Mouse (Mus musculus): ENCODE measurements around the gene Pctp. TPM values are rescaled to one million over a fixed set of nuclear protein-coding genes. Genes with fewer than 3 reads are reported as not detected.

Pctp gene
- 1 to 10 TPM in 25 of 26 experiments, under 1 TPM in 1; 0.73 to 8.5 (median 5.3) TPM for total RNA-seq (2018; cell fraction: chromatin; rRNA removed)
- total RNA-seq (2018; cell fraction: cytosol; rRNA removed) = 10 to 100 TPM; 19.5 to 32.1 (median 26.4) TPM
- total RNA-seq (2018; cell fraction: nucleus; rRNA removed) = 10 to 100 TPM in 12 of 26 experiments, 1 to 10 TPM in 14; 2.4 to 19.8 (median 8.2) TPM
- polyA plus RNA-seq (2018) = 20.6 to 43.1 TPM (median 33.6 TPM) in 3 replicates

- Histone ChIP-seq H3K79me2 (ENCODE audit: inconsistent target) (peaks cover 21% of the 10 kb centered on the region; the same call in 1 of the 2 replicates), H3K36me3 (ENCODE audit: inconsistent target) (no peaks in the 10 kb centered on the region), H3K27ac (peak within 1 kb of the TSS; percentile 34), H3K4me3 (ENCODE audit: inconsistent target) (peak within 1 kb of the TSS; percentile 92)
- WGBS (ENCODE audit: missing documents) = 6% methylated on average over 35 of the region's 35 CpGs
Observed at GRCm38 (mm10) chr11:90002231-90002986, at the start of gene Pctp. Pctp (minus strand) TSS chr11:90002894.

GRCm38 (mm10) chr11:90050016-90050415 is 47.3 kb upstream of the Pctp start:
- no peak overlapping the region for H3K27ac ChIP-seq
- WGBS (ENCODE audit: missing documents) = 92% methylated on average over 7 of the region's 7 CpGs
- H3K79me2 ChIP-seq (ENCODE audit: inconsistent target) = no peaks in the 10 kb centered on the region
- H3K4me3 ChIP-seq (ENCODE audit: inconsistent target) = no peak overlapping the region
- no peaks in the 10 kb centered on the region for H3K36me3 ChIP-seq (ENCODE audit: inconsistent target)

- Histone ChIP-seq H3K27ac (no peak overlapping the region), H3K79me2 (ENCODE audit: inconsistent target) (no peaks in the 10 kb centered on the region), H3K36me3 (ENCODE audit: inconsistent target) (no peaks in the 10 kb centered on the region), H3K4me3 (ENCODE audit: inconsistent target) (no peak overlapping the region)
- 91% methylated on average over 9 of the region's 9 CpGs for WGBS (ENCODE audit: missing documents)
Observed at GRCm38 (mm10) chr11:90047271-90047670, 44.6 kb upstream of the Pctp start.

- no peaks in the 10 kb centered on the region for H3K79me2 ChIP-seq (ENCODE audit: inconsistent target)
- H3K36me3 ChIP-seq (ENCODE audit: inconsistent target) = no peaks in the 10 kb centered on the region
- H3K27ac ChIP-seq = no peak overlapping the region
- WGBS (ENCODE audit: missing documents) = 48% methylated on average over 7 of the region's 7 CpGs
- no peak overlapping the region for H3K4me3 ChIP-seq (ENCODE audit: inconsistent target)
Observed at GRCm38 (mm10) chr11:90046211-90046610, 43.5 kb upstream of the Pctp start.

GRCm38 (mm10) chr11:90044459-90044858 is 41.8 kb upstream of the Pctp start:
- no peaks in the 10 kb centered on the region for H3K79me2 ChIP-seq (ENCODE audit: inconsistent target)
- no peaks in the 10 kb centered on the region for H3K36me3 ChIP-seq (ENCODE audit: inconsistent target)
- no peak overlapping the region for H3K4me3 ChIP-seq (ENCODE audit: inconsistent target)
- 98% methylated on average over 4 of the region's 4 CpGs for WGBS (ENCODE audit: missing documents)
- no peak overlapping the region for H3K27ac ChIP-seq

GRCm38 (mm10) chr11:90038022-90038421 is 35.3 kb upstream of the Pctp start:
- no peak overlapping the region for H3K27ac ChIP-seq
- H3K36me3 ChIP-seq (ENCODE audit: inconsistent target) = no peaks in the 10 kb centered on the region
- WGBS (ENCODE audit: missing documents) = 29% methylated on average over 5 of the region's 5 CpGs
- no peak overlapping the region for H3K4me3 ChIP-seq (ENCODE audit: inconsistent target)
- no peaks in the 10 kb centered on the region for H3K79me2 ChIP-seq (ENCODE audit: inconsistent target)

- Histone ChIP-seq H3K27ac (no peak overlapping the region), H3K4me3 (ENCODE audit: inconsistent target) (no peak overlapping the region), H3K36me3 (ENCODE audit: inconsistent target) (no peaks in the 10 kb centered on the region), H3K79me2 (ENCODE audit: inconsistent target) (no peaks in the 10 kb centered on the region)
- WGBS (ENCODE audit: missing documents) = 93% methylated on average over 4 of the region's 4 CpGs
Observed at GRCm38 (mm10) chr11:90036416-90036815, 33.7 kb upstream of the Pctp start.

GRCm38 (mm10) chr11:90035532-90035931 is 32.8 kb upstream of the Pctp start:
- no peak overlapping the region for H3K4me3 ChIP-seq (ENCODE audit: inconsistent target)
- H3K79me2 ChIP-seq (ENCODE audit: inconsistent target) = no peaks in the 10 kb centered on the region
- WGBS (ENCODE audit: missing documents) = 91% methylated on average over 14 of the region's 14 CpGs
- no peak overlapping the region for H3K27ac ChIP-seq
- no peaks in the 10 kb centered on the region for H3K36me3 ChIP-seq (ENCODE audit: inconsistent target)

GRCm38 (mm10) chr11:90034646-90035045 is 32.0 kb upstream of the Pctp start:
- 88% methylated on average over 12 of the region's 12 CpGs for WGBS (ENCODE audit: missing documents)
- H3K27ac ChIP-seq = no peak overlapping the region

GRCm38 (mm10) chr11:90033442-90033841 is 30.7 kb upstream of the Pctp start:
- H3K79me2 ChIP-seq (ENCODE audit: inconsistent target) = no peaks in the 10 kb centered on the region
- no peak overlapping the region for H3K4me3 ChIP-seq (ENCODE audit: inconsistent target)
- no peaks in the 10 kb centered on the region for H3K36me3 ChIP-seq (ENCODE audit: inconsistent target)
- 86% methylated on average over 5 of the region's 5 CpGs for WGBS (ENCODE audit: missing documents)
- no peak overlapping the region for H3K27ac ChIP-seq

More at GRCm38 (mm10) chr11:90034646-90035045, 32.0 kb upstream of the Pctp start:
- H3K79me2 ChIP-seq (ENCODE audit: inconsistent target) = no peaks in the 10 kb centered on the region
- no peaks in the 10 kb centered on the region for H3K36me3 ChIP-seq (ENCODE audit: inconsistent target)
- no peak overlapping the region for H3K4me3 ChIP-seq (ENCODE audit: inconsistent target)

- H3K36me3 ChIP-seq (ENCODE audit: inconsistent target) = no peaks in the 10 kb centered on the region
- no peaks in the 10 kb centered on the region for H3K79me2 ChIP-seq (ENCODE audit: inconsistent target)
- no peak overlapping the region for H3K27ac ChIP-seq
- 70% methylated on average over 8 of the region's 8 CpGs for WGBS (ENCODE audit: missing documents)
- no peak overlapping the region for H3K4me3 ChIP-seq (ENCODE audit: inconsistent target)
Observed at GRCm38 (mm10) chr11:90032807-90033206, 30.1 kb upstream of the Pctp start.

GRCm38 (mm10) chr11:90031076-90031475 is 28.4 kb upstream of the Pctp start:
- H3K79me2 ChIP-seq (ENCODE audit: inconsistent target) = no peaks in the 10 kb centered on the region
- WGBS (ENCODE audit: missing documents) = 60% methylated on average over 7 of the region's 7 CpGs
- no peak overlapping the region for H3K27ac ChIP-seq
- H3K4me3 ChIP-seq (ENCODE audit: inconsistent target) = no peak overlapping the region
- no peaks in the 10 kb centered on the region for H3K36me3 ChIP-seq (ENCODE audit: inconsistent target)

GRCm38 (mm10) chr11:90030557-90030956 is 27.9 kb upstream of the Pctp start:
- WGBS (ENCODE audit: missing documents) = 8% methylated on average over 14 of the region's 15 CpGs
- Histone ChIP-seq H3K27ac (no peak overlapping the region), H3K4me3 (ENCODE audit: inconsistent target) (peak overlapping the region; percentile 36; the same call in 1 of the 2 replicates), H3K79me2 (ENCODE audit: inconsistent target) (no peaks in the 10 kb centered on the region), H3K36me3 (ENCODE audit: inconsistent target) (no peaks in the 10 kb centered on the region)

- Histone ChIP-seq H3K27ac (peak within 1 kb of the TSS; percentile 21), H3K36me3 (ENCODE audit: inconsistent target) (no peaks in the 10 kb centered on the region), H3K79me2 (ENCODE audit: inconsistent target) (no peaks in the 10 kb centered on the region), H3K4me3 (ENCODE audit: inconsistent target) (peak within 1 kb of the TSS; percentile 36)
- 22% methylated on average over 12 of the region's 13 CpGs for WGBS (ENCODE audit: missing documents)
Observed at GRCm38 (mm10) chr11:90029841-90030398, 27.2 kb upstream of the Pctp start, which contains the start of gene Tmem100. Tmem100 (plus strand) TSS chr11:90030348.

GRCm38 (mm10) chr11:90029354-90029753 is 26.7 kb upstream of the Pctp start:
- Histone ChIP-seq H3K4me3 (ENCODE audit: inconsistent target) (peak overlapping the region; percentile 36), H3K79me2 (ENCODE audit: inconsistent target) (no peaks in the 10 kb centered on the region), H3K36me3 (ENCODE audit: inconsistent target) (no peaks in the 10 kb centered on the region), H3K27ac (peak overlapping the region; percentile 21)
- 5% methylated on average over 10 of the region's 10 CpGs for WGBS (ENCODE audit: missing documents)
